Mouse (Mus musculus) CD4-positive, CD25-positive, alpha-beta regulatory T cell, adult 4 months (primary cell): ENCODE data around the gene D130043K22Rik. TPM values are rescaled to one million over a fixed set of nuclear protein-coding genes. Genes with fewer than 3 reads are reported as not detected.

Experiments used
- ATAC-seq: one replicate; pipeline ENCODE4 v1.8.0; 2017
- polyA plus RNA-seq, 2 experiments: library from polyadenylated mRNA; unstranded; fragments of 100-300 nt; shearing (Covaris generic); gene quantifications; one replicate each; pipeline ENCODE4 v1.2.1; 2017

The D130043K22Rik gene
- polyA plus RNA-seq, 2 experiments from 2014 or later = 0.19 to 1.7 TPM

DNA sequence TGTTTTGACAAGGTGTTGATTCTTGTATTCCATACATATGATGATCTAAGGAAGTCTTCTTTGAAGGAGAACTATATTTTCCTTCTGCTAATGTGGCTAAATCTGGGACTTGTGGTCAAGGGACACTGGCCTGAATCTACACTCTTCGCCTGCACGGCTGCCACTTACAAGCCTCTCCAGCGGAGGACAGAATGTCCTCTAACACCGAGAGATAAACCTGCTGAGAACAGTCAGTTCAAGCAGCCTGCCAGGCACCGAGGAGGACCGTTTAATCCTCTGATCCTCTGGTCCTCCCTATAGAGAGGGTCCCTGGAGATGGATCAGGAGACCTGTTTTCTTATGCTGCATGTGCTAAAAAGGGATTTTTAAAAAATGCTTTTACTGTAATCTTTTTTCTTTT is 58.5 kb downstream of the D130043K22Rik start:
- no peak for ATAC-seq

DNA sequence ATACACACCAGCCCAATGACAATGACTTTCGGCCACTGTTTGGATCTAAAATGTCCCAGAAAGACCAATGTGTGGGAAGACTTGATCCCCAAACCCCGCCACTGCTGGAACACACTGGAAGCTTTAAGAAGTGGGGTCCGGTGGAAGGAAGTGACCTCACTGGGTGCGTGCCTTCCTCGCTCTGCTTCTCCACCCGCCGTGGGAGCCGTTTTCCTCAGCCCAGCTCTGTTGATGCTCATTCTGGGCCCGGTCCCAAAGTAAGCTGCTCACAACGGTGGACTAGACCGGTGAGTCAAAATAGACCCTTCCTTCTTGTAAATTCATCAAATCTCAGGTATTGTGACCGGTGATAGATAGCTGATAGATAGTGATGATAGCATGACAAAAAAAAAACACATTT is 60.5 kb downstream of the D130043K22Rik start:
- no peak for ATAC-seq

DNA sequence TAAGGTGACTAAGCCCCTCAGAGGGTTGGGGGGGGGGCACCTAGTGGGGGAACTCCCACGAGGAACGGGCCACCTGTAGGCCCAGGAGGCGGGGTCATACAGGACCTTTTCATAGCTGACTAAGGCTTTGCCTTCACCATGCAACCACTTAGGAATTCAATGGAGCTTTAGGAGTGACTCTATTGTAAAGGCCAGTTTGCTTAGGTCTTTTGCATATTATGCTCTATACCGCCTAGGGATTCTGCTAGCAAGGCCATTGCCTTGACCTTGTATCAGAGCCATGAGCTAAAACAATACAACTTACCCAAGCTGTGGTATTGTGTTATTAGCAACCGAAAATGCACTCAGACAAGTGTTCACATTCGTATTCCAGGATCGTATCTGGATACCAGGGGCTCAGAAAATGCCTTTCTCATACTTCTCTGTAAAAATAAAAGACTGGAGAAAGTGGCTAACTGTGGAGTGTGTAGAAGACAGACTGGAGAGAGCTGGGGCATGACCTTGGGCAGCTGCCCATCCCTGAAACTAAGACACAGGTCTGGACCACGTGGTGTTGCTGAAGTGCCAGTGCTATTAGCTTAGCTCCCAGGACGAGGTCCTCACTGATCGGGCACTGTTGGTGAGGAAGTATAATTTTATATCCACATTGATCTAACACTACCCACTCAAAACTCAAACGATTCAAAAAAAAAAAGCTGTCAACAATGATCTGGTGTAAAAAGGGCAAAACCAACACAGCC is 62.1 kb downstream of the D130043K22Rik start:
- no peak for ATAC-seq

DNA sequence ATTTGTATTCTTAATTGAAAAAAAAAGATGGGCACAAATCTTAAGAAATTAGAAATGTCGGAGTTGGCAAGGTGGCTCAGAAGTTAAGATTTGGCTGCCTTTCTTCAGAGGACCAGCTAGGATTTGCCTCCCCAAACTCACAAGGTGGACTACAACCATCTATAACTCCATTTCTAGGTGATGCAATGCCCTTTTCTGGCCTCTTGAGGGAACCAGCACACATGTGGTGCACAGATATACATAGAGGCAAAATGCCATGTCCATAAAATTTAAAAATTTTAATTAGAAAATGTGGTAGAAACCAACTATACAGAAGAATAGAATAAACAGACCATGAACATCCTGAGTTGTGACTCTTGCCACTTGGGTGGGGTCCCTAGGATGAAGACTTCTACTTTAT is 64.2 kb downstream of the D130043K22Rik start:
- no peak for ATAC-seq

DNA sequence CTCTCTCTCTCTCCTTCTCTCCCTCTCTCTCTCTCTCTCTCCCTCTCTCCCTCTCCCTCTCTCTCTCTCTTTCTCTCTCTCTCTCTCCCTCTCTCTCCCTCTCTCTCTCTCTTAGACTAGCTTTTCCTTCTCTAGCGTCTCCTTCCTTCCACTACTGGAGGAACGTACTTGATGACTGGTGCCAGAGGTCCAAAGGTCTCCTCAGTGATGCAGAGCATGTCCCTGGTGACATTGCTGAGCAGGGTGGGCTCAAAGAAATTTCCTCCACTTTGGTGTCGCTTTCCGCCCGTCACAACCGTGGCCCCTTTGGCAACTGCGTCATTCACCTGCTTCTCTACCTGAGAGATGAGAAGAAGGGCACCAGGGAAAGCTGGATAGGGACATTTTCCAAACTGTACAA is 68.6 kb downstream of the D130043K22Rik start:
- no peak for ATAC-seq

DNA sequence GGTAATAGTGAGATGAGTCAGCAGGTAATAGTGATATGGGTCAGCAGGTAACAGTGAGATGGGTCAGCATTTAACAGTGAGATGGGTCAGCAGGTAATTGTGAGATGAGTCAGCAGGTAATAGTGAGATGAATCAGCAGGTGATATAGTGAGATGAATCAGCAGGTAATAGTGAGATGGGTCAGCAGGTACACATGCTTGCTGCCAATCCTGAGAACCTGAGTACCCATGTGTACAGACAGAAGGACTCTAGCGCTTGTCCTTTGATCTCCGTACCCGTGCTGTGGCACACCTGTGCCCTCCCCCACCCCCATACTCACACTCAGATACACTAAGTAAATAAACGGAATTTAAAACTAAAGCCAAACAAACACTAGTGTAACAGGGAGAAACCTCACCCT is 70.0 kb downstream of the D130043K22Rik start:
- ATAC-seq = no peak

DNA sequence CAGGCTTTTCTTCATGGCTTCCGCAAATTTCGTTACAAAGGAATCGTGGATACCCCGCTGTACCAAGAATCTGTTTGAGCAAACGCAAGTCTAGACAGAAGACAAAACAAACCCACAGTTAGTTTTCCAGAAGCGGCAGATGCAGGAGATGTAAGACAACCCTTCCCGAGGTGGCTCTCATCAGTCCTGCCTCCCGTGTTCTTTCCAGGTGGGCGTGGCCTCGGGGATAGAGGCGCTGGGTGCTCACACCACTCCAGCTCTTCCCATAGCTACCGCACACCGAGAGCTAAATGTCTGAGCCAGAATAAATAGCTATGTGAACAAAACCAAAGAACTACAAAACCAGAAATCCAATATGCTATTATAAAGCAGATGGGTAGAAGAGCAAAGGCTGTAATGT is 70.9 kb downstream of the D130043K22Rik start:
- no peak for ATAC-seq

DNA sequence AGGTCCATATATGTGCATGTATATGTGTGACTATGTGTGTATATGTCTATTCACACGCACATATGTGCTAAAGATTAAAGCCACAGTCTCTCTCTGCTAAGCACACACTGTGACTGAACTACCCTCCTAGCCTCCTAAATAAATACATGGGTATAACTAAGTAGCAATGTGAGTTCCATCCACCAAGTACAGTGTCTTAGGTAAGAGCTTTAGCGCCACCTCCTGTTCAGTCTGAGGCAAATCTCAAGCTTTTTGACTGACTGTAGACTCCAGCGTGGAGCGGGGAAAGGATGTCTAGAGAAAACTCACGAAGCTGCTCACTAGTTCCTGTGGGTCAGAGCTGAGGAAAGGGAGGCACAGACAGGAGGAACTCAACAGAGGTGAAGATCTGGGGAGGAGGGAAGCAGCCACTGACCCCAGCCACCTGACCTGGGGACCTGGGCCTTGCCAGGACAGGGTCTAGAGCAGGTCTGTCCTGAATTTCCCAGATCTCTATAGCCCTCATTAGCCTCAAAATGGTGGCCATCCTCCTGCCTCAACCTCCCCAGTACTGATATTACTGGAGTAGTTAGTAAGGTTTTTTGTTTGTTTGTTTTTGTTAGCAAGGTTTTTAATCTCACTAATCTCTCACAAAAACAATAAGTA is 75.5 kb downstream of the D130043K22Rik start:
- peak; percentile 86 for ATAC-seq

DNA sequence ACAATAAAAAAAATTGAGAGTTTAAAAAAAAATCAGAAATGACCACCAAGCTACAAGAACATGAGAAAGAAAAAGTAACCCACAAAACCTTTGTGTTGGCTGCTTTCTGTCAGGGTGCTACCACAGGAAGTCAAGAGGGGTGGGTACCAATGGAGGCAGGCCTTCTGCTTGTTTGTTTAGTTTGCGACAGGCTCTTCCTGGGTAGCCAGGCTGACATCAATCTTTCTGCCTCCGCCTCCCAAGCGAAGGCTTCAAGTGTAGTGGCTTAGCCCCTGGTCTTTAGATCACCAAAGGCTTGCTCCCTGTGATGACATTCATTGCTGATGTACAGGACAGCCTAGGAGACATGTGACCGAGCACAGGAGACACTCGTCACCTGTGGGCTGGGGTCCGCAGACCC is 76.3 kb downstream of the D130043K22Rik start:
- peak; percentile 83 for ATAC-seq

DNA sequence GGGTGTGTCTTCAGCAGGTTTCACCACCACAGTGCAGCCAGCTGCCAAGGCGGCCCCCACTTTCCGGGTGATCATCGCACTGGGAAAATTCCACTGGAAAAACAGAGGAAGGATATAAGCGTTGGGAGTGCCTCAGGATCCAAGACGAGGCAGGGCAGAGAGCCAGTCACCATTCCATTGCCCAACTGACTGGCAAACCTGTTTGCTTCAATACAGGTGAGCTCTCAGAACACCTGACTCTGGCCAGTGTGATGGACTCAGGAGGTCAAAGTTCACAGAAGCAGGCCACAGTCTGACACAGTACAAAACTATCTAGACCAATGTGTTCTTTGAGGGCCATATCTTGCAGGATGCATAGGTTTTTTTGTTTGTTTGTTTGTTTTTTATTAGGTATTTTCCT is 79.1 kb downstream of the D130043K22Rik start:
- ATAC-seq = no peak

DNA sequence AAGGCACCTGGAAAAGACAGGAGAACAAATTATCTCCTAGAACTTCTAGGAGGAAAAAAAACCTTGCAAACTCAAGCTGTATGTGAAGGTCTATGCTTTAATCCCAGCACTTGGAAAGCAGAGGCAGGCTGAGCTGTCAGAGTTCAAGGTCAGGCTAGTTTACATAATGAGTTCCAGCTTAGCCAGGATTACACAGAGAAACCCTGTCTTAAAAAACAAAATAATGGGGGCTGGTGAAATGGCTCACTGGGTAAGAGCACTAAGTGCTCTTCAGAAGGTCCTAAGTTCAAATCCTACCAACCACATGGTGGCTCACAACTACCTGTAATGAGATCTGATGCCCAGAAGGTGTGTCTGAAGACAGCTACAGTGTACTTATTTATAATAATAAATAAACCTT is 85.7 kb downstream of the D130043K22Rik start:
- ATAC-seq = no peak

DNA sequence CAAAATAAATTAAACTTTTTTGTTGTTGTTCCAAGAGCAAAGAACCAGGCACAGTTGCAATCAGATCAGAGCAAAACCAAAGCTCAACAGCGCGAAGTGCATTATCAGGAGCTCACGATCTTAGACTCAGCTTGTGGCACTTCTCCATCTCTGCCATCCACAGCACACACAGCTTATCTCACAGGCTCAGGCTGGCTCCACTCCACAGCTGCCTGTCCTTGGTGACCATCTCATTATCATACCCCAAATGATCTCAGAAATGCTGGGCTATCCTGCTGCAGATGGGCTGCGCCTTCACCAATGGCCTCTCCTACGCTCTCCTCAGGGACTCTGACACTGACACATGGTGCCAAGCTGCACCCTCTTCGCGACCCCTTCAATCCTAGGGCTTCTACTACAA is 88.3 kb downstream of the D130043K22Rik start:
- ATAC-seq = no peak

DNA sequence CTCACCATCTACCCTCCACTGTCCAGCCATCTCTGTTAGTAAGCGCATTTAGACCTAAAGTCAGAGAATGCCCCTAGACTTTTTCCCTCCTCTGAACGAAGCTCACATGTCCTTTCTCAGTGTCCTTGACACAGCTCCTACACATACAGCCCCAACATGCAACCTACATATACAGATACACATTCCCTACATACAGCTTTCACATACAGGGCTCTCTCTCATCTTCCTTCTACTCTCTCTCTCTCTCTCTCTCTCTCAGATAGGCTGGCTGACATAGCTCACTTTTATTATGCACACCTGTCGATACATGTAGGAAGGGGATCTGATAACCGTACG is 91.8 kb downstream of the D130043K22Rik start:
- ATAC-seq = peak; percentile 16

DNA sequence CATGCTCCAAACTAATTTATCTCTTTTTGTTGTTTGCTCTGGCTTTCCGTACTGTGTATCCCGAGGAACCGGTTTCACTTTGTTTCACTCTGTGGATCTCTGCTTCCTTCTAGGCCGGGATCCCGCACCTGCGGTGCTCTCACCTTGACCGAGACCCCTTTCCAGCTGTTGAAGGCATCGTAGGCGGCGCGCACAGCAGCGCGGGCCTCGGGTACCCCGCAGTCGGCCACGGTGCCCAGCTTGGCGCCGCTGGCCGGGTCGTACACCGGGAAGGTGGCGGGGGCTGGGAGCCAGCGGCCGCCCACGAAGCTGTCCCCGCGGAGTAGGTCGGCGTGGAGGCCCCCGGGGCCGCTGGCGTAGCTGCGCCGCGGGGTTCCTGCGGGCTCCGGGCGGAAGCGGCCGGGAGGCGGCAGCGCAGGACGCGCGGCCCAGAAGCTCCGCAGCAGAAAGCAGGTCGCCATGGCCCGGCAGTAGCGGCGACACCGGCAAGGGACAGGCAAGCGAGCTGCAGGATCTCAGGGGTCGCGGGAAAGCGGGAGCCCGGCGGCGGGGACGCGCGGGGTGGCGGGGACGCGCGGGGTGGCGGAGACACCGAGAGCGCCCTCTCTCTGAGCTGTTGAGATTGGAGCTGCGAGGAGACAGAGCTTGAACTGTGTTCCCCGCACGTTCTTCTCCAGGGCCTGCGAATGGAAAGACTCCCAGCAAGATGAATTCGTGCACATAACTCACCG is 92.3 kb downstream of the D130043K22Rik start, which contains the start of gene Aldh5a1:
Gene Aldh5a1, minus strand, starts transcription at position 554 of the 731 bp plus-strand sequence.
- ATAC-seq = peak; percentile 69

DNA sequence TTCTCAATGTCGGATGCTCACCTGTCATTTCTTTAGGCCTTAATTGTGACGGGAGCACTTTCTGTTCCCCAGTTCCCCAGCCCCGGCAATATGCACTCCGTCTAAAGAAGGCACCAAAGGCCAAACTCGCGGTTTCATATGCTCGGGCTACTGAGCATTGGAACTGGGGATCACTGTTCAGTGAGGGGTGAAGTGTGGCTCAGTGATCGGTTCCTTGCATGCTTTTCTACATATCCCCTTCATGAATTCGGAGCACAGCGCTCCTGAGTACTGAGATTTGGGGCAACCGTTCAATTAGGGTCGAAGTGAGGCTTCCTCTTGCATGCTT is 92.9 kb downstream of the D130043K22Rik start:
- ATAC-seq = peak; percentile 28

DNA sequence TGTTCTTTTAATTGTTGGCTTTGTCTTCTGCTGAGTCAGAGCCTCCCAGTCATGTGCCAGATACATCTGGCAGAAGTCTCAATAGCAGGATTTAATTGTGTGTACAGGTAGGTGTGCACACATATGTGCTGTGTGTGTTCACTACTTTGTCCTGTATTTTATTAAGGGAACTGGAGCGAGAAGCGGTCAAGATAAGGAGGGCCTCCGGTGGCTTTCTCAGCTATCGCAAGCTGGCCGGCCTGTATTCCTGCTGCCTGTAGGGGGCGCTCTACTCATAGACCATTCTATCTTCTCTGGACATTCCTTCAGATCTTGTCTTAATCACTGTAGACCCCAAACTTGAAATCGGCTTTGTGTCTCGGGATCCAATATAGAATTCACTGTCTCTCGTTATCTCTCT is 93.7 kb downstream of the D130043K22Rik start:
- ATAC-seq = peak; percentile 49

DNA sequence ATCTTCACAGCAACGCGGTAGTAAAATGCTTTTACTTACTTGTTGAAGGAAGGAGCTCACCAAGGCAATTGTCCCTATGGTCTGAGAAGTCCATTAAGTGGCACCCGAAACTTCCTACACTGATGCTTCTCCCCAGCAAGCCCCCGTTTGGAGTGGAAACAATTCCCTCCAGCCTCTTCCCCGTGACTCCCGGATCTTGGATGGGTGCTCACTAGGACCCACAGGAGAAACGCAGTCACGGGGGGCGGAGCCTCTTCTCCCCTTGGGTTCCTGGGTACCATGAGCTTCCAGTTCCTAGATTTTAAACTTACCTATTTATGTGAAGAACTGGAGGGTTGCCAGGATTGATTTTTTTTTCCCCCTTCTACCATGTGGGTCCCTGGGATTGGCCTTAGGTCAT is 94.5 kb downstream of the D130043K22Rik start:
- ATAC-seq = no peak

DNA sequence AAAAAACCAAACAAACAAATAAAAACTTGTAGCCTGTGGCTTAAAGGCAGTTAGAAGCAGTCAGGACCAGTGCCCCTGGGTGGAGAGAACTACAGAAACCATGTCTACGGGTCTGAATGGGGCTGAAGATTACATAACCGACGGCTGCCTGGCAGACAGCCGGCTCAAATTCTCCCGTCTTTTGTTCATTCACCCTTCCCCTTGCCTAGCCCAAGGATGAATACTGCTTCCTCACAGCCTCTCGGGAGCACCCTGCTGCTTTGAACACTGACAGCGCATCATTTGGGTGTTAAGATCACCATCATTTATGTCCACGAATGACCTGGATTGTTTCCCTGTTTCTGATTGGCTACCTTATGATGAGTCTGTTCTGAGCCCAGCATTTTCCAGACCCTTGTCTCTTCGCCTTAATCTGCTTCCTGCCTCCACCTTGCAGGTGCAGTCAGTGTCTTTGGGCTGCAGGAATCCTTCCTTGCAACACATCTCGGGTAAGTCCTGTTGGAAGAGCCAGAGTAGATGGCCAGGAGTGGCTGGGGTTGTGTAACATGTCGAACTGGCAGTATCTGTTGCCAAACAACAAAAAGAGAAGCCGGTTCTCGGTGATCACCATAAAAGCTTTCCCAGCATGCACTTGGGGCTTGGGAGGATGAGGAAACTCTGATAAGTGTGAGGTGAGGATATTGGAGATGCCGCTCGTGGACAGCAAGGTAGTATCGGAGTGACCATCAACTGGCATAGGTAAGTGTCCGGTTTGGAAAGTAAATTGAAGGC is 97.8 kb downstream of the D130043K22Rik start, which contains the start of gene Gpld1:
Gene Gpld1, plus strand, starts transcription at position 641 of the 771 bp plus-strand sequence.
- no peak for ATAC-seq

DNA sequence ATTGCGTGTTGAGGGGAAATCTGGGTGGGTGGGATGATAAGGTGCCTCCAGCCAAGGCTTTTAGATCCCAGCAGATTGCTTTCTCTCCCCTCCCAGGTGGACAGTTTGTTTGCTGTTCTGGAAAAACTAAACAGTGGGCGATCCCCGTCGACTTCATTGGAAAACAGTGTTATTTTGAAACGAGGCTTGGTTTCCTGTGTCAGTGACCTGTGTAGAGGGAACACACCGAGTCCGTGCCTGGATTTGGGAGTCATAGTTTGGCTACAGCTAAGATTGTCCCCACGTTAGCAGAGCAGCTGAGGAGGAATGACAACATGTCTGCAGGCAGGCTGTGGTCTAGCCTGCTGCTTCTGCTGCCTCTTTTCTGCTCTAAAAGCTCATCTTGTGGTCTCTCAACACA is 98.4 kb downstream of the D130043K22Rik start:
- ATAC-seq = no peak

DNA sequence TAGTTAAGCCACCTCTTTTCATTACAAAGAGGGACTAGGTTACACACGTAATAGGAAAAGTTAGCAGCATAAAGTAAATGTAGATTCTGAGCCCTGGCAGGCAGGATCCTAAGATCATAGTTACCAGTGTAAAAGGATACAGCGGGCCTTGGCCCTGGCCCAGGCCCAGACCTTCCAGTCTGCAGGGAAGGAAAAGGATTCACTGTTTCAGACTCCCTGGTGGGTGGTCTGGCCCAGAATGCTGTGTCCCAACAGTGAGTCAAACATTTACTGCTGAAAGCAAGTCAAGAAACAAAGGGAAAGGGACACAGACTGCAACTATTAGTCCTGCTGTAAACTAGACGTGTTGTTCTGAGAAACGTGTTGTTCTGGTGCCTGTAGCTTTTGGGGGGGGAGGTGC is 100.6 kb downstream of the D130043K22Rik start:
- no peak for ATAC-seq

DNA sequence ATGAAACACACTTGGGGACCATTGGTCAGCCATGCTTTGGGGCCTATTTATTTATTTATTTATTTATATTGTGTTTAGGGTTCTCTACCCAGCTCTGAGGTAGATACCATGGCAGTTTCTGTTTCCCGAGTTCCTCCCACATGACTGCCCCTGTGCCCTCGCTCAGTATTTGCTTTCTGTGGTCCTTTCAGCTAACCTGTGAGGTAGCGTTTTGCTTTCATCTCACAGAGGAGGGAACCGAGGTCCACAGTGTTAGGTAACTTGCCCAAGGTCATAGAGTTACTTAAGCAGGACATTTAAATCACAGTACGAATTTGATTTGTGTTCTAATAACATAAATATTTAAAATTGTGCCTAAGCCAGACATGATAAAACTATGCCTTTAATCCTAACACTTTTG is 102.2 kb downstream of the D130043K22Rik start:
- ATAC-seq = no peak

DNA sequence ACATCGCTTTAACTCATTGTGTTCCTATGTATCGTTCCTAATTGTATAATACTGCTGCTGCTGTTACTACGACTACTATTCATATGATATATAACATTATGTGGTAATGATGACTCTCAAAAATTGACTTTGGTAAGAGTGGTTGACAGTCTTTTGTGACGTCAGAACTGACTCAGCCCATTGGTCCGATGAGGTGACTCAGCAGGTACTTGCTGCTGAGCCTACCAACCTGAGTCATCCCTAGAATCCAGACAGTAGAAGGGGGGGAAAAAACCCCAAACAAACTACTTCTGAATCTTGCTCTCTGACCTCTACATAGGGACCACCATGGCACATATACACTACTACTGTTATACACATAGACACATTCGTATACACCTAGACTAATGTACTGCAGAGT is 103.9 kb downstream of the D130043K22Rik start:
- no peak for ATAC-seq
